Mouse (Mus musculus) lung, postnatal 14 days (tissue): ENCODE results near the gene Pld1.

ENCODE experiments used
- DNase-seq: peaks from one replicate; pipeline ENCODE4 v3.0.0; 2021

Gene Pld1

GRCm38 (mm10) chr3:28060713-28061112 is 122.2 kb downstream of the Pld1 start:
- DNase-seq: no peak

- DNase-seq: no peak
Observed at GRCm38 (mm10) chr3:28061155-28061554, 122.7 kb downstream of the Pld1 start.

GRCm38 (mm10) chr3:28079211-28079610 is 140.7 kb downstream of the Pld1 start:
- no peak for DNase-seq

DNA sequence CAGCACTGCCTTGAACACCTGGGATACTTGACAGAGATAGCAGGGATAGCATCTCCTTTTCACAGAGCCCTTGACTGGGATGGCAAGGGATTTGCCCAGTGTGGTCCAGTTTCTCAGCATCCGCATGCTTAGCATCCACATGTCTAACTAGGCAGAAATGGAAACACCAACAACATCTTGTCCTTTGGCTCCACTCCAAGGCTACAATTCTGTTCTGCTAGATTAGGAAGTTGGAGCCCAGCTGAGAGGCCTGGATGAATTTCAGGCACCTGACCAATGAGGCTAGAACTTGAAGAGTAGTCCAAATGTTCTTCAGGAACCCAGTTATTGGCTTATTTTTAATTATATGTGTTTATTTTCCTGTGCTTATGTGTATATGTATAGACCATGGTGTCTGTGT is 141.6 kb downstream of the Pld1 start:
- no peak for DNase-seq

DNA sequence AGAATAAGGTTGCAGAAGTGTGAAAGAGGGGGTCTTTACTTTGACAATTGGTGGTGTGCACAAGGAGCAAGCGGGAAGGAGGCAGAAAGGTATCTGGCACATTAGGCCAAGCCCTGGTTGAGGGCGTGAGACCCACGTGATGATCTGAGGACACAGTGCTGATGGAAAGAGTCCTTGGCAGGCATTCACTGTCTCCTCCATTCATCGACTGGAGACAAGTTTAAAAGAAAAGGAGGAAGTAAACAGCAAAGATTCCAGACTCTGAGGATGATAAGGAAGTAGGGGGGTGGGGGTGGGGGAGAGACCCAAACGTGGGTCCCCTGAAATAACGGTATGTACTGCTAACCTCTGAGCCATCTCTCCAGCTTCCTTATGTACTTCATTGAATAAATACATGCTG is 142.5 kb downstream of the Pld1 start:
- peak; percentile 14 for DNase-seq

- DNase-seq: no peak
Observed at GRCm38 (mm10) chr3:28083218-28083617, 144.7 kb downstream of the Pld1 start.

DNA sequence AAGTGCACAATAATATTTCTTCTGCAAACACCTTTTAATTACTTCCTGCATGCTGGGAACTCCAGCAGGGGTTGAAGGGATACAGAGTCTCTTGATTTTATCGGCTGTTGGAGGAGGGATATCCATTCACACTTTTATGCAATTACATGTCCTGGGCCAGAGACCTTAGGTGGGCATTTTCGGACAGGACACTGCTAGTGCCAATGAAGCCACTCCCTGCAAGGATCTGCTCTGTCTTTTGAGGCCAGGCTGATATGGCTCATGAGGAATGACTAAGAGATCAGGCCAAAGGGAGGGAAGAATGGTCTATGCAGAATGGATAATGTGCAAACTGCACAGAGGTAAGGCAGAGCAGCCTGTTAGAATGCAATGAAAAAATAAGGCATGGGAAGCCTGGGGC is 145.8 kb downstream of the Pld1 start:
- no peak for DNase-seq

GRCm38 (mm10) chr3:28091296-28091695 is 152.8 kb downstream of the Pld1 start:
- DNase-seq: no peak

- DNase-seq: no peak
Observed at GRCm38 (mm10) chr3:28091741-28092140, 153.2 kb downstream of the Pld1 start.

- no peak for DNase-seq
Observed at GRCm38 (mm10) chr3:28093684-28094302, 155.3 kb downstream of the Pld1 start.

DNA sequence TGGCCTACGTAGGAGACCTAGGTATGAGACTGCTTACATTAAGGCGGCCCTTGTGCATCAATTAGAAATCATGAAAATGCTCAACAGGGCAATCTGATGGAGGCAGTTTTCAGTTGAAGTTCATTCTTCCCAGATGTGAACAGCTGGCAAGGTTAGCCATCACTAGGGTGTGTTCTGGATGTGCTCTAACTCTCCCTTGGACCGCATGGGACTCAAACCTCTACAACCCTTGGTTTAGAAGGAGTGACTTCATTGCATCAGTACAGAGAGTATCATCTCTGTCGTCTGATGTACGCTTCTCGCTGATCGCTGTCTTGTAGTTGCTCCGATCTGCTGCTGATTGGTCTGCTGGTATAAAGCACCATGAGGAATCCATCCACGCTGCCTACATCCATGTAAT is 157.0 kb downstream of the Pld1 start:
- no peak for DNase-seq

DNA sequence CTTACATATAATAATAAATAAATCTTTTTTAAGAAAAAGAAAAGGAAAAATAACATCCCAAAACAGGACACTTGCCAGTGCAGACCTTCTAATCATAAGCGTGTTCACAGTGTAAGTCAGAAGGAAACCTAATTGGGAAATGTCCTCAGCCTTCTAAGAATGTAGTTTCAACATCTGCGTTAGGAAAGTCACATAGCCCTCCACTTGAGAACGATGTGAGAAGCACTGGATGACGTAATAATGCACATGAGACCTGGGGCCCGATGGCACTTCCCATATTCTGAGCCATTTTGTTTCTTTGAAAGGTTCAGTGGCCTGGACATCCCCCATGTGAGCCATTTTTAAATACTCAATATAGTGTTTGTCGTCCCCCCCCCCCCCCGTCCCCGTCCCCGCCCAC is 160.7 kb downstream of the Pld1 start:
- DNase-seq: peak; percentile 11

- no peak for DNase-seq
Observed at GRCm38 (mm10) chr3:28104992-28105391, 166.5 kb downstream of the Pld1 start.

- DNase-seq: peak; percentile 52
Observed at GRCm38 (mm10) chr3:28107446-28108004, 169.0 kb downstream of the Pld1 start.

DNA sequence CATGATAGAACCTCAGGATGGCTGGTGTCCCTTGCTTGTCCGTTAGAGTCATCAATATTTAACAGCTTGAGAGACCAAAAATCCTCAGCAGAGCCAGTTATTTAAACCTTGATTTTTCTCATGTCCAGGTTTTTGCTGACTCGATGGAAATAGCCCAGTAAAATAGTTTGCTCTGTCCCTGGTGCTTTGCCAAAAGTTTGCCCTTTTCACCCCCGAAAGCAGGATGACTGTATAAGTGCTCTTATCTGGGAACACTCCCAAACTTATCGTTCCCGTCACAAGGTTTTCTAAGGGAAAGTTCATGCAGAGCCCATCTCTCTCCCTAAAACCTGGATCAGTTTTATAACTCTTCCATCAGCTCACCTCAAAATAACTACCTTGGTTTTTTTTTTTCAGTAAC is 173.0 kb downstream of the Pld1 start:
- DNase-seq: peak; percentile 38

DNA sequence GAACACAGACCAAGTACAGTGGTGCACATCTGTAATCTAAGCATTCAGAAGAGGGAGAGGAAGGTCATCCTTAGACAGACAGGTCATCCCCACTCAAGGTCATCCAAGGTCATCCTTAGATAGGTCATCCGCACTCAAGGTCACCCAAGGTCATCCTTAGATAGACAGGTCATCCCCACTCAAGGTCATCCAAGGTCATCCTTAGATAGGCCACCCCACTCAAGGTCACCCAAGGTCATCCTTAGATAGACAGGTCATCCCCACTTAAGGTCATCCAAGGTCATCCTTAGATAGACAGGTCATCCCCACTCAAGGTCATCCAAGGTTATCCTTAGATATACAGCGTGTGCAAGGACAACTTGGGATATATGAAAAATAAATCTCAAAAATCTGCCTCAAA is 175.4 kb downstream of the Pld1 start:
- DNase-seq: no peak

GRCm38 (mm10) chr3:28141716-28142115 is 203.2 kb downstream of the Pld1 start:
- DNase-seq: peak; percentile 17

DNA sequence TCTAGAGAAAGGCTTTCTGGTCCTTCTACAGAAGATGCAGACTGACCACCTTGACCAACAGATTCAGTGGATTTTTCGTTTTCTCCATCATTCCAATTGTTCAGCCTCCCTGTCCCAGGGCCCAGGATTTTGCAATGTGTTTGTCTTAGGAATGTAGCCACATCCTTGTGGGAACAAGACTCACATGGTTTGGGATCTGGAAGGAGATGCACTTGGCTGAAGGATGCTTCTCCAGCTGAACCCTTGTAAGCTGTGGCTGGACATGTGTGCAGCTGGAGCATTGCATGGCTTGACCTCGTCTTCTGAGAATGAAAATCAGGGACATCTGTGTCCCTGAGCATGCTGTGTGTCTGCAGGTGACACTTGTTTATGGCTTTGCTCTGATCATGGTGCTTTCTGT is 203.6 kb downstream of the Pld1 start:
- DNase-seq: peak; percentile 45

GRCm38 (mm10) chr3:28144676-28145075 is 206.2 kb downstream of the Pld1 start:
- DNase-seq: peak; percentile 47

GRCm38 (mm10) chr3:28145461-28145860 is 207.0 kb downstream of the Pld1 start:
- DNase-seq: no peak

GRCm38 (mm10) chr3:28149656-28150256 is 211.3 kb downstream of the Pld1 start:
- DNase-seq: no peak

GRCm38 (mm10) chr3:28158006-28158405 is 219.5 kb downstream of the Pld1 start:
- DNase-seq: no peak

- DNase-seq: no peak
Observed at GRCm38 (mm10) chr3:28158916-28159315, 220.4 kb downstream of the Pld1 start.

DNA sequence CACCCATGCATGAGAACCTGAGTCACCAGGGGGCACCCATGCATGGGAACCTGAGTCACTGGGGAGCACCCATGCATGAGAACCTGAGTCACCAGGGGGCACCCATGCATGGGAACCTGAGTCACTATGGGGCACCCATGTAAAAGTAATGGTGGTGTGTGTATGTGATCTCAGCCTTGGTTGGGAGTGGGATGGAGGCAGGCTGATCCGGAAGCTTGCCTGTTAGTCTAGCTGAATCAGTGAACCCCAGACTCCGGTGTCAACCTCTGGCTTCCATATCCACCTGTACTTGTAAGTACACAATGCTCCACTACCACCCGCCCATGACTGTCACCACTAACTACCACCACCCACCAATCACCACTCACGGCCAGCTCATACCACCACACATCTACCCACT is 223.9 kb downstream of the Pld1 start:
- no peak for DNase-seq

GRCm38 (mm10) chr3:28164678-28165077 is 226.2 kb downstream of the Pld1 start:
- DNase-seq: no peak
